Mouse (Mus musculus) large intestine, adult 2 months (tissue): ENCODE measurements at regions not wholly inside any gene's neighbourhood (a gene's known extent, or its start where the extent isn't known, plus 50 kb on each side); places are given as distances from the start of the nearest gene placed in this dataset.
"Not testable (repeated sequence)": the region's sequence is repeated elsewhere in the genome, so short reads cannot be mapped to it uniquely, and the experiment has no call there.

ENCODE experiments used
- DNase-seq: peaks from one replicate; pipeline ENCODE4 v3.0.0-alpha.2; 2012; ENCODE audit warnings: low read depth, low spot score
- WGBS: fragments of 180-500 bp; shearing (Covaris S2); methylation state at CpG from one replicate; pipeline ENCODE4 v1.1.7; 2018; 5-methylcytosine and 5-hydroxymethylcytosine counted together

GRCm38 (mm10) chr10:72298824-72299551 lies 355.7 kb upstream of the Zwint start:
- 79% methylated on average over 8 of the region's 8 CpGs for WGBS
- no peak for DNase-seq

DNA sequence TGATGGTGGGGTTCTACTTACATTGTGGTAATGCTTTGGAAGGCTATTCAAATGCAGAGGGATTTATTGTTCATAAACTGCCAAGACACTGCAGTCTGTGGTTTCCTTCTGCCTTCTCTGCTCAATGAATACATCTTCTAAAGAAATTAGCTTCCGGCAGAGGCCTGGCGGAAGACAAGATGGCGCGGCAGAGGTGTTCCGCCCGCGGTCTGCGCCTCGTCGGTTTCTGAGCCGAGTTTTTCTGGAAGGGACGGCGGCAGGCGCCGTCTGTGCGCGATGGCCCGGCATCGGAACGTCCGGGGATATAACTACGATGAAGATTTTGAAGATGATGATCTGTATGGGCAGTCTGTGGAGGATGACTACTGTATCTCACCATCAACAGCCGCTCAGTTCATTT lies 345.6 kb upstream of the Zwint start:
- 94% methylated on average over 23 of the region's 23 CpGs for WGBS
- DNase-seq = not testable (repeated sequence)

- WGBS = 75% methylated on average over 4 of the region's 4 CpGs
- no peak for DNase-seq
Observed at GRCm38 (mm10) chr10:72318308-72318707, 336.3 kb upstream of the Zwint start.

- no peak for DNase-seq
- WGBS = 50% methylated on average over 4 of the region's 4 CpGs
Observed at GRCm38 (mm10) chr10:72320307-72320706, 334.3 kb upstream of the Zwint start.

GRCm38 (mm10) chr10:72326624-72327023 lies 328.0 kb upstream of the Zwint start:
- 72% methylated on average over 4 of the region's 4 CpGs for WGBS
- no peak for DNase-seq

DNA sequence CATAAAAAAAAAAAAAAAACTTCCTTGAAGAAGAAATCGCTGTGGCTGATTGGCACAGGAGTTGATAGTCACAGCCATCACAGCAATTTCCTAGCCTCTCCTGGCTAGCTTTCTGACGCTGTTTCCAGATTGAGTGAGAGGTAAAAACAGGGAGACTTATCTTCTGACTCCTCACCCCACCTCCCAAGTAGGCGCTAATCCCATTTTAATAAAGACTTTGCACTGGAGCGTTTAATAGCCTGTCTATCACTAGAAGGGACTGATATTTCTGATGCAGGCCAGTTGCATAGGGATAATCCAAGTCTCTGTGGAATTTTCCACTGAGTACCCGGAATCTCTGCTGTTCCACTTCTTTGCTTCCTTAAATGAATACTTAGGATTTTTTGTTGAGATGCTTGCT lies 307.4 kb upstream of the Zwint start:
- DNase-seq = no peak
- WGBS = 77% methylated on average over 5 of the region's 5 CpGs

GRCm38 (mm10) chr10:72347949-72348663 lies 306.5 kb upstream of the Zwint start:
- DNase-seq = no peak
- WGBS = 81% methylated on average over 2 of the region's 2 CpGs

DNA sequence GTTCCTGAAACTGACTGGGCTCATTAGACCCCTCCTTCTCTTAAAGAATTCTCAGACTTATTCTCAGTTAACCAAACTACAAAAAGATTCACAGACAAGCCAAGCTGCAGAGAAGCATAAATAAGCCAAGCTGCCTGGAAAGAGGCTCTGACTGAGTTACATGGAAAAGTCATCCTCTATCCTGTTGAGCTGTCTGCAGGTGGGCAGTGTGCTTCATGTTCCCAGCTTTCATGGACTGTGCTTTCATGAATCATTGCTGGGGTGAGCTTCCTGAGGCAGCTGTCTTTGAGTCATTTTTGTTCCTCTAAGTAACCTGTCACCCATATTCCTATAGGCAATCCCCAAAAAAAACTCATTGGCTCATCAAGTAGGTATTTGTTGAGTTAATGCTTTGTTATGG lies 301.8 kb upstream of the Zwint start:
- DNase-seq = no peak

- WGBS = 52% methylated on average over 2 of the region's 2 CpGs
- DNase-seq = no peak
Observed at GRCm38 (mm10) chr10:72353515-72353914, 301.1 kb upstream of the Zwint start.

DNA sequence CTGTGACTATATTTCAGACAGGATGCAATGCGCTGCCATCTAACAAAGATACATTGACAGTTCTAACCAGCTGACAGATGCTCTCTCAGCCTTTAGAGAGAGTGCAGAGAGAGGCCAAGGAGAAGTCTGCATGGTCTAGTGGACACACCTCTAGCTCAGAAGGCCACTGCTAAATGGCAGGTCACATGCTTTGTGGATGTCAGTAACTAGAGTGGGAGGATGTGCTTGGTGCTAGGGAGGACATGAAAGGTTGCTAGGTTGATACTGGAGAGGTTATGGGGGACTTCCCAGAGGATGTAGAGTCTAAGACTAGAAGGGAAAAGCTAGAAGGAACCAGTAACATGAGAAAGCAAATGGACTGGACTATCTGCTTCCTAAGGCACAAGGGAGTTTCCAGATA lies 271.3 kb upstream of the Zwint start:
- WGBS = 87% methylated on average over 1 of the region's 1 CpGs
- DNase-seq = no peak

GRCm38 (mm10) chr10:72384826-72385225 lies 269.8 kb upstream of the Zwint start:
- no peak for DNase-seq
- 50% methylated on average over 1 of the region's 1 CpGs for WGBS

- WGBS = 97% methylated on average over 1 of the region's 1 CpGs
Observed at GRCm38 (mm10) chr10:72391397-72391796, 263.2 kb upstream of the Zwint start.

DNA sequence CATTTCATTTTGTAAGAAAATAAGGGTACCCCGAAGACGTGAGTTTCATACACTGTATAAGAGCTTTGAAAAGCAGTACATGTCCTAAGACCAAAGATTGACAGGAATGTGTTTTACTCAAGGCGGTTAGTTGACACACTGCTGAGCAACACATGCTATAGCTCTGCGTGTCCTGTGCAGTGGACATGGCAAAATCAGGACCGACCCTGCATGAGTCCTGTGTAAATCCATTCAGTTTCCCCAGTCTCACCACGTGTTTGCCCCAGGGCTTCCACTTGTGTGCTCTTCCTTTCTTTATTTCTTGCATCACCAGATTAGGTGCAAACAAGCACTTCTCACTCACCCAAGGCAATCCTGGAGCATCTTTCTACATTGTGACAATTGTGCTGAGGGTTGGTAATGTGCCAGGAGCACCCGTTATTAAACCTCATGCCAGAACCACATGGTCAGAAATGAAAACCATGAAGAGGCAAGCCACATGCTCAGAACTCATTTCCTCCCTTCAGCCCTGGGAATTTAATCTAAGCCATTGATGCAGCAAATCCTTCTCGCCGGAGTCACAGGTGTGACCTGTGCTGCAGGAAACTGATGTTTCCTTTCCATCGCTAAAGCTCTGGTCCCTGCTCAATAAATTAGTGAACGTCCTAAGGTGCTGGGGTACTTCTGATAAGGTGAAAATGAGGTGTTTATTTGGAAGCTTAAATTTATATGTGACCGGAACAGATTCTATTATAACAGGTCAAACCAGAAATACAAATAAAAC lies 261.2 kb upstream of the Zwint start:
- no peak for DNase-seq
- WGBS = 85% methylated on average over 12 of the region's 12 CpGs

More at GRCm38 (mm10) chr10:72391397-72391796, 263.2 kb upstream of the Zwint start:
- no peak for DNase-seq

DNA sequence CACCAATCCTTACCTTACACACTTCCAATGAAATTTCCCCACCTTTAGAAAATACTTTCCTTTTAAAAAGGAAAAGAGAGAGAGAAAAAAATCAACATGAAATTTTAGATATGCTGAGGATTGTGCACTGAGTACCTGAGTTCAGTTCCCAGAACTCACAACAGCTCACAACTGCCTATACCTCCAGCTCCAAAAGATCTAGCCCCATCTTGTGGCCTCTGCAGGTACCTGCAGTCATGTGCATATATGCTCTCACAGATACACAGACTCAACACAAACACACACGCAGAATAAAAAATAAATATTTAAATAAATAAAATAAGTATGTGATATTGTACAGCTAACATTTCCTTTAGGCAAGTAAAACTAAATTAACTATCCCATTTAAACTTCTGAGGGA lies 260.3 kb upstream of the Zwint start:
- no peak for DNase-seq
- 92% methylated on average over 1 of the region's 1 CpGs for WGBS

- no peak for DNase-seq
- 71% methylated on average over 4 of the region's 4 CpGs for WGBS
Observed at GRCm38 (mm10) chr10:72403290-72403689, 251.4 kb upstream of the Zwint start.

GRCm38 (mm10) chr10:72410305-72410704 lies 244.3 kb upstream of the Zwint start:
- DNase-seq = no peak
- WGBS = 67% methylated on average over 3 of the region's 3 CpGs

GRCm38 (mm10) chr10:72411670-72412069 lies 243.0 kb upstream of the Zwint start:
- no peak for DNase-seq
- 68% methylated on average over 6 of the region's 6 CpGs for WGBS

GRCm38 (mm10) chr10:72454629-72455028 lies 200.0 kb upstream of the Zwint start:
- DNase-seq = no peak
- WGBS = 84% methylated on average over 4 of the region's 4 CpGs

DNA sequence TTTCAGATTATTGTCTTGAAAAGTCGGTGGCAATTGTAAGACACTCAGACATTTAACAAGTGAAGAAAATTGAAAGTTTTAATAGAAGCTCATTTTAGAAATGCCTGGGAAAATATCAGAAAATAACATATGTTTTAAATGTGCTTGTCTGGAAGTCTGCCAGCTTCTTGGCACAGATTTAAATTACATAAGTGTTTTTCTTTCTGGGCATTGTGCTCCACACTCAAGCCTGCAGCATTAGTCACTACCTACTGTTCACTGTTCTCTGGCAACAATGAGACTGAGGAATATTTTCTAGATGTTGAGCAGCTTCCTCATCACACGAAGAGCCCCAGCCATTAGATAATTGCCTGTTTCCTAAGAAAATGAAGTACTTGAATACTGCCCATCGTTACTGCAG lies 170.3 kb upstream of the Zwint start:
- WGBS = 60% methylated on average over 3 of the region's 3 CpGs
- no peak for DNase-seq

- DNase-seq = no peak
- WGBS = 21% methylated on average over 3 of the region's 3 CpGs
Observed at GRCm38 (mm10) chr10:72532431-72532830, 122.2 kb upstream of the Zwint start.

- 91% methylated on average over 3 of the region's 3 CpGs for WGBS
- no peak for DNase-seq
Observed at GRCm38 (mm10) chr10:72533427-72533826, 121.2 kb upstream of the Zwint start.
